Mouse (Mus musculus): Measurements from ENCODE around the gene Klre1. TPM values are rescaled to one million over a fixed set of nuclear protein-coding genes. Genes with fewer than 3 reads are reported as not detected.

The Klre1 gene
- not detected in 2 replicates for polyA plus RNA-seq (2014; fragmentation: Nextera tagmentation; extraction: Ambion mirVana)

- WGBS, result 92% methylated on average over 8 of the region's 8 CpGs
- H3K9ac ChIP-seq (ENCODE audit: low read length), result no peak within 1 kb of the TSS
- no peak within 1 kb of the TSS for H3K4me3 ChIP-seq (ENCODE audit: low read depth, low read length)
- DNase-seq (ENCODE audit: low spot score) (no peak), ATAC-seq (no peak)
- no peak within 1 kb of the TSS for H3K4me2 ChIP-seq (ENCODE audit: low read length)
- H3K4me1 ChIP-seq (ENCODE audit: control insufficient read depth, insufficient read depth, low read length), result no peaks in the 10 kb centered on the region
- H3K9me3 ChIP-seq (replicated peaks; ENCODE audit: control insufficient read depth, low read length), result no peaks in the 10 kb centered on the region
- H3K27ac ChIP-seq (ENCODE audit: low read depth, low read length), result no peak within 1 kb of the TSS
- H3K27me3 ChIP-seq (replicated peaks; ENCODE audit: control insufficient read depth, insufficient read depth, low read length), result no peaks in the 10 kb centered on the region
- H3K36me3 ChIP-seq (ENCODE audit: control insufficient read depth, insufficient read depth, low read length), result no peaks in the 10 kb centered on the region
These were observed at the start of gene Klre1 for GRCm38 (mm10) chr6:129577605-129578004. Klre1 (plus strand) TSS chr6:129577905.

- Histone ChIP-seq H3K27ac (ENCODE audit: low read depth, low read length) (no peak overlapping the region), H3K36me3 (ENCODE audit: control insufficient read depth, insufficient read depth, low read length) (no peaks in the 10 kb centered on the region), H3K27me3 (replicated peaks; ENCODE audit: control insufficient read depth, insufficient read depth, low read length) (no peaks in the 10 kb centered on the region), H3K9ac (ENCODE audit: low read length) (no peak overlapping the region), H3K4me1 (ENCODE audit: control insufficient read depth, insufficient read depth, low read length) (peaks cover 5% of the 10 kb centered on the region), H3K9me3 (replicated peaks; ENCODE audit: control insufficient read depth, low read length) (no peaks in the 10 kb centered on the region), H3K4me3 (ENCODE audit: low read depth, low read length) (no peak overlapping the region), H3K4me2 (ENCODE audit: low read length) (no peak overlapping the region)
- DNase-seq (ENCODE audit: low spot score) (no peak), ATAC-seq (no peak)
- WGBS, result 91% methylated on average over 1 of the region's 1 CpGs
These were observed 48.1 kb upstream of the Klre1 start for GRCm38 (mm10) chr6:129529605-129530004.

GRCm38 (mm10) chr6:129530261-129530660 lies 47.4 kb upstream of the Klre1 start:
- Histone ChIP-seq H3K4me3 (ENCODE audit: low read depth, low read length) (no peak overlapping the region), H3K27me3 (replicated peaks; ENCODE audit: control insufficient read depth, insufficient read depth, low read length) (no peaks in the 10 kb centered on the region), H3K36me3 (ENCODE audit: control insufficient read depth, insufficient read depth, low read length) (no peaks in the 10 kb centered on the region), H3K27ac (ENCODE audit: low read depth, low read length) (no peak overlapping the region), H3K4me1 (ENCODE audit: control insufficient read depth, insufficient read depth, low read length) (peaks cover 11% of the 10 kb centered on the region), H3K4me2 (ENCODE audit: low read length) (no peak overlapping the region), H3K9ac (ENCODE audit: low read length) (no peak overlapping the region), H3K9me3 (replicated peaks; ENCODE audit: control insufficient read depth, low read length) (no peaks in the 10 kb centered on the region)
- DNase-seq (ENCODE audit: low spot score), result no peak
- ATAC-seq, result no peak

- DNase-seq (ENCODE audit: low spot score) (peak; percentile 72), ATAC-seq (peak; percentile 49)
- H3K9me3 ChIP-seq (replicated peaks; ENCODE audit: control insufficient read depth, low read length), result no peaks in the 10 kb centered on the region
- H3K9ac ChIP-seq (ENCODE audit: low read length), result peak overlapping the region; percentile 89
- peaks cover 22% of the 10 kb centered on the region for H3K4me1 ChIP-seq (ENCODE audit: control insufficient read depth, insufficient read depth, low read length)
- H3K4me2 ChIP-seq (ENCODE audit: low read length), result peak overlapping the region; percentile 60
- H3K36me3 ChIP-seq (ENCODE audit: control insufficient read depth, insufficient read depth, low read length), result peaks cover 4% of the 10 kb centered on the region
- 35% methylated on average over 7 of the region's 7 CpGs for WGBS
- no peaks in the 10 kb centered on the region for H3K27me3 ChIP-seq (replicated peaks; ENCODE audit: control insufficient read depth, insufficient read depth, low read length)
- peak overlapping the region; percentile 76 for H3K4me3 ChIP-seq (ENCODE audit: low read depth, low read length)
- H3K27ac ChIP-seq (ENCODE audit: low read depth, low read length), result peak overlapping the region; percentile 75; the same call in 1 of the 2 replicates
These were observed 45.2 kb upstream of the Klre1 start for GRCm38 (mm10) chr6:129532556-129532941.

GRCm38 (mm10) chr6:129532942-129533860 lies 44.5 kb upstream of the Klre1 start, which contains the start of gene Gabarapl1:
Gabarapl1 (plus strand) TSS chr6:129533160.
- ATAC-seq (peak; percentile 89), DNase-seq (ENCODE audit: low spot score) (peak; percentile 87)
- peak within 1 kb of the TSS; percentile 75 for H3K27ac ChIP-seq (ENCODE audit: low read depth, low read length)
- peak within 1 kb of the TSS; percentile 89 for H3K9ac ChIP-seq (ENCODE audit: low read length)
- peak within 1 kb of the TSS; percentile 76 for H3K4me3 ChIP-seq (ENCODE audit: low read depth, low read length)
- H3K36me3 ChIP-seq (ENCODE audit: control insufficient read depth, insufficient read depth, low read length), result peaks cover 10% of the 10 kb centered on the region
- H3K27me3 ChIP-seq (replicated peaks; ENCODE audit: control insufficient read depth, insufficient read depth, low read length), result no peaks in the 10 kb centered on the region
- H3K4me2 ChIP-seq (ENCODE audit: low read length), result peak within 1 kb of the TSS; percentile 60
- no peaks in the 10 kb centered on the region for H3K9me3 ChIP-seq (replicated peaks; ENCODE audit: control insufficient read depth, low read length)
- under 1% methylated on average over 55 of the region's 55 CpGs for WGBS
- peaks cover 22% of the 10 kb centered on the region for H3K4me1 ChIP-seq (ENCODE audit: control insufficient read depth, insufficient read depth, low read length)

GRCm38 (mm10) chr6:129534057-129534456 lies 43.6 kb upstream of the Klre1 start:
- Histone ChIP-seq H3K27me3 (replicated peaks; ENCODE audit: control insufficient read depth, insufficient read depth, low read length) (no peaks in the 10 kb centered on the region), H3K4me2 (ENCODE audit: low read length) (peak overlapping the region; percentile 60), H3K9ac (ENCODE audit: low read length) (peak overlapping the region; percentile 89), H3K4me3 (ENCODE audit: low read depth, low read length) (peak overlapping the region; percentile 76), H3K9me3 (replicated peaks; ENCODE audit: control insufficient read depth, low read length) (no peaks in the 10 kb centered on the region), H3K36me3 (ENCODE audit: control insufficient read depth, insufficient read depth, low read length) (peaks cover 19% of the 10 kb centered on the region), H3K4me1 (ENCODE audit: control insufficient read depth, insufficient read depth, low read length) (peaks cover 22% of the 10 kb centered on the region), H3K27ac (ENCODE audit: low read depth, low read length) (peak overlapping the region; percentile 75)
- DNase-seq (ENCODE audit: low spot score), result peak; percentile 76
- WGBS, result 8% methylated on average over 9 of the region's 9 CpGs
- peak; percentile 50 for ATAC-seq

- H3K9ac ChIP-seq (ENCODE audit: low read length), result peak overlapping the region; percentile 89
- peaks cover 22% of the 10 kb centered on the region for H3K4me1 ChIP-seq (ENCODE audit: control insufficient read depth, insufficient read depth, low read length)
- no peak overlapping the region; the same call in 1 of the 2 replicates for H3K27ac ChIP-seq (ENCODE audit: low read depth, low read length)
- WGBS, result 66% methylated on average over 4 of the region's 4 CpGs
- no peaks in the 10 kb centered on the region for H3K27me3 ChIP-seq (replicated peaks; ENCODE audit: control insufficient read depth, insufficient read depth, low read length)
- H3K4me2 ChIP-seq (ENCODE audit: low read length), result peak overlapping the region; percentile 60
- DNase-seq (ENCODE audit: low spot score), result no peak
- ATAC-seq, result peak; percentile 10; the same call in 1 of the 2 replicates
- H3K9me3 ChIP-seq (replicated peaks; ENCODE audit: control insufficient read depth, low read length), result no peaks in the 10 kb centered on the region
- H3K36me3 ChIP-seq (ENCODE audit: control insufficient read depth, insufficient read depth, low read length), result peaks cover 25% of the 10 kb centered on the region
- H3K4me3 ChIP-seq (ENCODE audit: low read depth, low read length), result peak overlapping the region; percentile 76
These were observed 43.0 kb upstream of the Klre1 start for GRCm38 (mm10) chr6:129534627-129535190.

GRCm38 (mm10) chr6:129535723-129536122 lies 42.0 kb upstream of the Klre1 start:
- Histone ChIP-seq H3K9ac (ENCODE audit: low read length) (peak overlapping the region; percentile 89; the same call in 1 of the 2 replicates), H3K27me3 (replicated peaks; ENCODE audit: control insufficient read depth, insufficient read depth, low read length) (no peaks in the 10 kb centered on the region), H3K4me2 (ENCODE audit: low read length) (peak overlapping the region; percentile 60), H3K27ac (ENCODE audit: low read depth, low read length) (no peak overlapping the region), H3K9me3 (replicated peaks; ENCODE audit: control insufficient read depth, low read length) (no peaks in the 10 kb centered on the region), H3K4me3 (ENCODE audit: low read depth, low read length) (peak overlapping the region; percentile 76; the same call in 1 of the 2 replicates), H3K36me3 (ENCODE audit: control insufficient read depth, insufficient read depth, low read length) (peaks cover 35% of the 10 kb centered on the region), H3K4me1 (ENCODE audit: control insufficient read depth, insufficient read depth, low read length) (peaks cover 22% of the 10 kb centered on the region)
- ATAC-seq, result no peak
- 91% methylated on average over 4 of the region's 4 CpGs for WGBS
- DNase-seq (ENCODE audit: low spot score), result no peak

All from forebrain, embryonic 14.5 days (tissue).